Mouse (Mus musculus): ENCODE measurements around the gene Zbtb46. TPM values are rescaled to one million over a fixed set of nuclear protein-coding genes. Genes with fewer than 3 reads are reported as not detected.
A peak's percentile ranks its signal among the peaks of the same experiment; 100 is the strongest.

Zbtb46 gene
- polyA plus RNA-seq, 1 experiment from 2014 or later, result 22.2 TPM

DNA sequence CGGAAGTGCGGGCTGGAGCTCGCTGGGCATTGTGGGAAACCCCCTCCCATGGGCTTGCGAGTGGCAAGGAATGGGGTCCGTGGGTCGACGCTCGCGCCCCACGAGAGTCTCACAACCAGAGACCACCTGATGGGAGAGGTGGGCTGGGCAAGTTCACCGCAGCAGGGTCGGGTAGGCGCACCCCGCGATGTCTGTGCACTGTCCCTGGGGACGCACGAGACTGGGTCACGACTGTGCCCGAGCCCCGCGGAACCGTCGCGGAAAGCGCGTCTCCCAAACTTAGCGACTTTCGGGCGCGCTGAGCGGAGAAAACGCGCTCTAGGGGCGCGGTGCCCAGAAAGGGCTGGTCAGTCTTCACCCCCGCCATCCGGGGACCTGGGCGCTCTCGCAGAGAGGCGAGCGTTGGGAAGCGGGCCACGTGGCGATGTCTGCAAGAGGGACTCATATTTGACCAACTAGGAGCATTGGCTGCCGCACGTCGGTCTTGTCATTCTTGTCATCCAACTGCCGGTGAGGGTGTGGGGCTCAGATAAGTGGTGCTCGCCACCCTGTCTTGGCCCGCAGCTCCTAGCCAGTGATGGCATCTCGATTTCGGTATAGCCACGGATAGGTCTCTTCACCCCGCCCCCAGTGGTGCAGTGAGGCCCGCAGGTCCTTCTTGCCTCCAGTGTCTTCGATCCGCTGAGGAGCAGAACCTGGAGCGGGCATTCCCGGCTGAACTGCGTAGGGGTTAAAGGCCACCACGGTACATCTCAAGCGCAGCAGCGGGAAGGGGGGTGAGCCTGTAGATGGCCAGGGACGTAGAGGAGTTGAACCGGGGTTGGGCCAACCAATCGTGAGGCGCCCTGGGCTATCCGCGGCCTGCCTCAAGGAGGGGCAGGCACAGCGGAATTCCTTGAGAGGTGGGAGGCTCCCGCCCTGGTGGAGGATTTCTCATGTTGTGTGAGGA is 721 bp upstream of the Zbtb46 start:
- H3K4me3 ChIP-seq, result peak overlapping the region; percentile 94
- peak overlapping the region; percentile 94 for H3K27ac ChIP-seq
- DNase-seq (ENCODE audit: low spot score), result peak; percentile 76
- WGBS, result under 1% methylated on average over 71 of the region's 71 CpGs
- H3K4me1 ChIP-seq (replicated peaks), result peaks cover 48% of the 10 kb centered on the region
- H3K36me3 ChIP-seq, result no peaks in the 10 kb centered on the region
- H3K27me3 ChIP-seq (ENCODE audit: insufficient read depth, poor library complexity, severe bottlenecking), result peaks cover 10% of the 10 kb centered on the region
- no peaks in the 10 kb centered on the region for H3K9me3 ChIP-seq

DNA sequence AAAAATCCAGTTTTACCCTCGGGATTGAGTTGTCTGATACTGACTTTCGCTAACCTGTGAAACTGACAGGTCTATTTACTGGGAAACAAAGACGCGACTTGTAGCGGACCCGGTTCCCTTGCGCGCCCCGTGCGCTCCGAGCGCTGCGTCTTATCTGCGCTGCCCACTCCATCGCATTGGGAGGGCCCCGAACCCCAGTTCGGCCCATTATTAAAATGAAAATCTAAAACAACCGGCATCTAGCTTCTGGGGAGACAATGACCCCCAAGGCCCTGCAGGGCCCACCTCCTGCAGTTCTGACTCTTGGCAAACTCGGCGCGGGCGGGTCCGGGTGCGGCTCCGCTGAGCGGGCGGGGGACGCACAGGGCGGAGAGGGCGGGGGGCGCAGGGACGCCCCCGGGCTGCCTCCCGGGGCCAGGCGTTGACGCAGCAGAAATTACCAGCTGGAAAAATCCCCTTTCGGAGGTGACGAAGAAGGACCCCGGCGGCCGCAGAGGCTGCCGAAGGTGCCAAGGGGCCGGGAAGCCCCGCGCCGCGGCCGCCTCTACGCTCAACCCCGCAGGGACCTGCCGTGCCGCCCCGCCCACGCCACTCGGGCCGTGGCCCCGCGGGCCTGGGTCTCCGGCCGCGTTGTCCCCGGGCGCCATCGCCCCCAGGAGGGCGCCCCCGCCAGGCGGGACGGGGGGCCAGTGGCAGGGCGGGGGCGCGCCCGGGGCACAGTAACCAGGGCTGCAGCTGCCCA is 644 bp downstream of the Zbtb46 start:
- DNase-seq (ENCODE audit: low spot score), result peak; percentile 45
- Histone ChIP-seq H3K9me3 (no peaks in the 10 kb centered on the region), H3K36me3 (no peaks in the 10 kb centered on the region), H3K4me3 (peak overlapping the region; percentile 94), H3K27ac (peak overlapping the region; percentile 94), H3K27me3 (ENCODE audit: insufficient read depth, poor library complexity, severe bottlenecking) (peaks cover 10% of the 10 kb centered on the region), H3K4me1 (replicated peaks) (peaks cover 47% of the 10 kb centered on the region)
- under 1% methylated on average over 71 of the region's 72 CpGs for WGBS

DNA sequence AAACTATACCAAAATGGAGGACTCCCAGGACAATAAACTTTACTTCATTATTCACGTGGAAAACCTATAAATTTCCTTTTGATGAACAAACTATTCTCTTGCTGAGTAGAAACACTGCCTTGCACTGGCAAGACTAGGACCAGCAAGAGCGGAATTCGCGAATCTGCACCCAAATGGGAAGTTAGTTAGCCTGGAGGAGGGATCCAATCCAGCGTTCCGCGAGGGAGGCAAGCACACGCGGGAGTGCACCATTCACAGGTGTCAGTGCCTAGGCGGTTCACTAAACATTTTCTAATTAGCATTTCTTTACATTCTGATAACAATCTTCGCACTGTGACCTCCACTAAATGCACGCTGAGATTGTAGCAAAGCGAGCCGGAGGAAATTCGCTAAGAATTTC is 1.4 kb downstream of the Zbtb46 start:
- peak; percentile 12 for DNase-seq (ENCODE audit: low spot score)
- Histone ChIP-seq H3K27me3 (ENCODE audit: insufficient read depth, poor library complexity, severe bottlenecking) (peaks cover 7% of the 10 kb centered on the region), H3K4me1 (replicated peaks) (peaks cover 40% of the 10 kb centered on the region), H3K4me3 (peak overlapping the region; percentile 94), H3K27ac (peak overlapping the region; percentile 94; the same call in 1 of the 2 replicates), H3K9me3 (no peaks in the 10 kb centered on the region), H3K36me3 (peaks cover 3% of the 10 kb centered on the region; the same call in 1 of the 2 replicates)
- WGBS, result 4% methylated on average over 15 of the region's 15 CpGs

DNA sequence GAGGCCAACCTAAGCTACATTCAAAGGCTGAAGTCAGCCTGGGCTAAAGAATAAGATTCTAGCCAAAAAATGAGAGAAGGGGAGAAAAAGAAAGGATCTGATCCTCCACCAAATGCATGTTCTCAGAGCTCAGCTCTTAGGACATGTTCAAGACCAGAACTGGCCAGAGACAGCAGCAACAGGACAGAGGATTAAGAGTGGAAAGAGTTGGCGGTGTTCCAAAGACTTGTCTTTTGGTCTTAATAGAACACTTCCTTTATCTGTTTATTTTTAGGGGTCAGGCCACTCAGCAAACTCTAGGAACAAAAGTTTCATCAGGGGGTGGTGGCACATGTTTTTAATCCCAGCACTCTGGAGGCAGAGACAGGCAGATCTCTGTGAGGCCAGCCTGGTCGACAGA is 3.3 kb downstream of the Zbtb46 start:
- 79% methylated on average over 2 of the region's 2 CpGs for WGBS
- DNase-seq (ENCODE audit: low spot score), result no peak
- no peak overlapping the region for H3K27ac ChIP-seq

DNA sequence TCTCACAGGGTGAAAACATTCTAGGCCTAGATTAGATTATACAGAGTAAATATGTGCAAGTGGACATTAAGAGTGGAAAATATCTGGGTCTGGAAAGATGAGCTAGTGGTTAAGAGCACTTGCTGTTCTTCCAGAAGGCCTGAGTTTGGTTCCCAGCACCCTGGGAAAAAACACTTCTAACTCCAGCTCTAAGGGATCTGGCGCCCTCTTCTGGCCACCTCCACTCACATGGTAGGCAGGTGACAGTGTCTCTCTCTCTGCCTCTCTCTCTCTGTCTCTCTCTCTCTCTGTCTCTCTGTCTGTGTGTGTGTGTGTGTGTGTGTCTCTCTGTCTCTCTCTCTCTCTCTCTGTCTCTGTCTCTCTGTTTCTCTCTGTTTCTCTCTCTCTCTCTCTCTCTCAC is 6.0 kb downstream of the Zbtb46 start:
- no peak for DNase-seq (ENCODE audit: low spot score)
- 45% methylated on average over 1 of the region's 1 CpGs for WGBS
- Histone ChIP-seq H3K9me3 (no peaks in the 10 kb centered on the region), H3K36me3 (peaks cover 3% of the 10 kb centered on the region; the same call in 1 of the 2 replicates), H3K4me1 (replicated peaks) (peaks cover 13% of the 10 kb centered on the region; the same call in 1 of the 2 replicates), H3K27ac (no peak overlapping the region), H3K4me3 (no peak overlapping the region), H3K27me3 (ENCODE audit: insufficient read depth, poor library complexity, severe bottlenecking) (peaks cover 7% of the 10 kb centered on the region)

More for the DNA sequence above, 3.3 kb downstream of the Zbtb46 start:
- Histone ChIP-seq H3K4me1 (replicated peaks) (peaks cover 32% of the 10 kb centered on the region), H3K36me3 (peaks cover 3% of the 10 kb centered on the region; the same call in 1 of the 2 replicates), H3K4me3 (no peak overlapping the region), H3K9me3 (no peaks in the 10 kb centered on the region), H3K27me3 (ENCODE audit: insufficient read depth, poor library complexity, severe bottlenecking) (peaks cover 7% of the 10 kb centered on the region)

DNA sequence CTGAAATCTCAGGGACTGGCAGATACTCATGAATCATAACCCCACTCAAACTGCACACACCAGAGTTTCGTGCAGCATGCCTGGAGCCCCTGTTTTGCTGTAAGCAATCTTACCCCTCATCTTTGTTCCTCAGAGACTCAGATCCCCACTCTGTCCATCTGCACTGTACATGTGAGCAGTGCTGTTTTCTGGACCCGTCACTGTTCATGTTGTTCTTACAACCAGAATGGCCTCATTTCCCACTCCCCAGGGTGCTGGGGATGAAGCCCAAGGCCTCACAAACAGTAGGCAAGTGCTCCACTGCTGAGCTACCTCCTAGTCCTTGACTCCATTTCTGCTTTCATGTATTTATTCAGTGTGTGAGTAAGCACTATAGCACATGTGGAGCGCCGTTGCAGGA is 7.0 kb downstream of the Zbtb46 start:
- no peak overlapping the region for H3K27ac ChIP-seq
- H3K36me3 ChIP-seq, result peaks cover 3% of the 10 kb centered on the region; the same call in 1 of the 2 replicates
- 0 out of 2 replicates have a peak, but pooled peaks cover 5% of the 10 kb centered on the region for H3K4me1 ChIP-seq (replicated peaks)
- no peak for DNase-seq (ENCODE audit: low spot score)
- no peak overlapping the region for H3K4me3 ChIP-seq
- no peaks in the 10 kb centered on the region for H3K9me3 ChIP-seq
- 81% methylated on average over 4 of the region's 4 CpGs for WGBS
- H3K27me3 ChIP-seq (ENCODE audit: insufficient read depth, poor library complexity, severe bottlenecking), result peaks cover 3% of the 10 kb centered on the region

DNA sequence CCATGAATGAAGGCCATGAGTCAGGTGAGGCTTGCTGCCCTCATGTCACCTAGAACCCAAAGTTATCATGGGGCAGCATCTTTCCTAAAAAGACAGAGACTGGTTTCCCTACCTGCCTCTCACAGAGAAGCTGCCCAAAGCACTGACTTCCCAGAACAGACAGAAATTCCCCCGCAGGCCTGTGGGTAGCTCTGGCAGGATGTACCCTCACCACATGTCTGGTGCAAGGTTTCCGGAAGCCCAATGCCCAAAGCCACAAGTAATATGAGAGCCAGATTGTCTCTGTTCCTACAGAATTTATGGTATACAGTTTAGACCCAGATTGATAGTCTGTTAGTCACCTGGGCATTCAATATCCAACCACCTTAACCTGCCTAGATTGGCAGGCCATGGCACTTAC is 16.2 kb downstream of the Zbtb46 start:
- Histone ChIP-seq H3K9me3 (no peaks in the 10 kb centered on the region), H3K4me3 (no peak overlapping the region), H3K27ac (no peak overlapping the region), H3K4me1 (replicated peaks) (0 out of 2 replicates have a peak, but pooled peaks cover 3% of the 10 kb centered on the region), H3K36me3 (no peaks in the 10 kb centered on the region), H3K27me3 (ENCODE audit: insufficient read depth, poor library complexity, severe bottlenecking) (no peaks in the 10 kb centered on the region)
- DNase-seq (ENCODE audit: low spot score), result no peak
- 90% methylated on average over 2 of the region's 2 CpGs for WGBS

DNA sequence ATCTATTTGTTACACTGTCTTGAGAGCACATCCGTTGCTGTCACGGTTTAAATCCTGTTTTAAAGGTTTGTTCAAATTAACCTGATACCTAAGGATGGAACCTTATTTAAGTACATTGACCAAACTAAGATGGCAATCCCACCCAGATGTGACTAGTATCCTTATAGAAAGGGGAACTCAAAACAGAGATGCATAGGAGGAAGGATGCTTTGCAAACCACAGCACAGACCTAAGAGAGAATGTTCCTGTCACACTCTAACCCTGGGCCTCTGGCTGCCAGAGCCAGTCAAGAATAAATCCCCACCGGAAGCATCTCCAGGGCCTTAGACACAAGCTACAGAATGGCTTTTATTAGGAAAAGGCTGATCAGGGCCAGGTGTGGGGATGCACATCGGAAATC is 21.1 kb downstream of the Zbtb46 start:
- Histone ChIP-seq H3K4me1 (replicated peaks) (0 out of 2 replicates have a peak, but pooled peaks cover 12% of the 10 kb centered on the region), H3K27ac (no peak overlapping the region), H3K36me3 (no peaks in the 10 kb centered on the region), H3K4me3 (no peak overlapping the region), H3K27me3 (ENCODE audit: insufficient read depth, poor library complexity, severe bottlenecking) (no peaks in the 10 kb centered on the region), H3K9me3 (no peaks in the 10 kb centered on the region)
- no peak for DNase-seq (ENCODE audit: low spot score)
- 89% methylated on average over 4 of the region's 4 CpGs for WGBS

DNA sequence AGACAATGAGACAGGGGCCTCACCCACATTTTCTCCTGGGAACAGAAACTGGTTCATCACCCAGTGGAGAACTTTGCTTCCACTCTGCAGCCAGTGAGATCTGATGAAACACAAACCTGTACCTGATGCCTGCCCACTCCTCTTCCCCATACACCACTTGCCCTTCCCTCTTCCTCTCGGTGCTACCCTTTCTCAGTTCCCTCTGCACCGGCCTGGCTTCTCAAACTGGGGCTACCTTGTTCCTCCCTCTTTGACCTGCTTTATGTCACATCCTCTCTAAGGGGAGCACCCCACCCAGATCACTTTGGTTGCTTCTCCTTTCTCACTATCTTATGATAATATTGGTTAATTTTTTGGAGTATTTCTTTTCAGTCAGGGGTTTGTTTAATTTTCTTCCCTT is 23.0 kb downstream of the Zbtb46 start:
- 92% methylated on average over 2 of the region's 2 CpGs for WGBS
- 0 out of 2 replicates have a peak, but pooled peaks cover 10% of the 10 kb centered on the region for H3K4me1 ChIP-seq (replicated peaks)
- H3K36me3 ChIP-seq, result no peaks in the 10 kb centered on the region
- no peaks in the 10 kb centered on the region for H3K27me3 ChIP-seq (ENCODE audit: insufficient read depth, poor library complexity, severe bottlenecking)
- no peak for DNase-seq (ENCODE audit: low spot score)
- H3K27ac ChIP-seq, result no peak overlapping the region
- no peaks in the 10 kb centered on the region for H3K9me3 ChIP-seq
- no peak overlapping the region for H3K4me3 ChIP-seq

DNA sequence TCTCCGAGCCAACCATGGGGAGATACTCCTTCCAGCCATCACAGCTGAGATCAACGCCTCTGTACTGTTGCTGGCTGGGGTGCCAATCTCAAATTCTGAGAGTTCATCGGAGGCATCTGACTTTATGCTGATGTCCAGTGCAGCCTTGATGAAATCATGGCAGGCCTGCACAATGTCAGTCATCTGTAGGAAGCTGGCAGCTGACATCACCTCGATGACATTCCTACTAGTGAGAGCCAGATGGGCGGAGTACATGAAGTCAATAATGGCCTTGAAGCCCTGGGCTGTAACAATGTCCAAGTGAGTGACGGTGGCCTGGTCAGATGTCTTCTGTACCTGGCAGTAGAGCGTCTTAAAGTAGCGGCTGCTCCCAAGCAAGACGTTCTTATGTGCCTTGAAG is 35.4 kb downstream of the Zbtb46 start:
- H3K27ac ChIP-seq, result no peak overlapping the region
- DNase-seq (ENCODE audit: low spot score), result no peak
- no peaks in the 10 kb centered on the region for H3K27me3 ChIP-seq (ENCODE audit: insufficient read depth, poor library complexity, severe bottlenecking)
- WGBS, result 93% methylated on average over 9 of the region's 9 CpGs
- H3K36me3 ChIP-seq, result peaks cover 32% of the 10 kb centered on the region
- no peaks in the 10 kb centered on the region for H3K9me3 ChIP-seq
- H3K4me3 ChIP-seq, result no peak overlapping the region
- H3K4me1 ChIP-seq (replicated peaks), result 0 out of 2 replicates have a peak, but pooled peaks cover 3% of the 10 kb centered on the region

DNA sequence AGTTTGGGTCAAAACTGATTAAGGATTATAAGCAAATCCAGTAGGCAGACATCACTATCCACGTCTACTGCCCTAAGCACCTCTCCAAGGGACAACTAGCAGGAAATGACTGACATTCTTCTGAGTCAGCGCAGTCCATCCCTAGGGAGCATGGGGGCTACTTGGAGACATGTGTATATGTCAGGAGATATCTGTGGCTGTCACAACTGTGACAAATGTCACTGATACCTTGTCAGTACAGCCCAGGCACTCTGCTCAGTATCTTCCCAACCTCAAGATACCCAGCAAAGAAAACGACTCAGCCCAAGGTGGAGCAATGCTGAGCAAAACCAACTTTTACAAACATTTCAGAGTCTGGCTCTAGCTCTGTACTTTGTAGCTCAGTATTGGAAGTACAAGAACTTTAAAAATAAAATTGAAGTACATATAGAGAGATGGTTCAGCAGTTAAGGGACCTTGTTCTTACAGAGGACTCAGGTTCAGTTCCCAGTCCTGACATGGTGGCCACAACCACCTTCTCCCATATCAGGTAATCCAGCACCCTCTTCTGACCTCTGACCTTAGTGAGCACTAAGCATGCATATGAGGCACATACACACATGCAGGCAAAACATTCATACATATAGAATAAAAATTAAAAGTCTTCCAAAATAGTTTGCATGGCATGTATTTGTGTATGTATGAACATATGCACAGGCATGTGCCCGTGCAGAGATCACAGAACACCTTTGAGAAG is 38.2 kb downstream of the Zbtb46 start:
- Histone ChIP-seq H3K27me3 (ENCODE audit: insufficient read depth, poor library complexity, severe bottlenecking) (no peaks in the 10 kb centered on the region), H3K4me3 (no peak overlapping the region), H3K36me3 (peaks cover 32% of the 10 kb centered on the region), H3K9me3 (no peaks in the 10 kb centered on the region), H3K4me1 (replicated peaks) (0 out of 2 replicates have a peak, but pooled peaks cover 4% of the 10 kb centered on the region), H3K27ac (no peak overlapping the region)
- no peak for DNase-seq (ENCODE audit: low spot score)
- WGBS, result 77% methylated on average over 4 of the region's 4 CpGs

DNA sequence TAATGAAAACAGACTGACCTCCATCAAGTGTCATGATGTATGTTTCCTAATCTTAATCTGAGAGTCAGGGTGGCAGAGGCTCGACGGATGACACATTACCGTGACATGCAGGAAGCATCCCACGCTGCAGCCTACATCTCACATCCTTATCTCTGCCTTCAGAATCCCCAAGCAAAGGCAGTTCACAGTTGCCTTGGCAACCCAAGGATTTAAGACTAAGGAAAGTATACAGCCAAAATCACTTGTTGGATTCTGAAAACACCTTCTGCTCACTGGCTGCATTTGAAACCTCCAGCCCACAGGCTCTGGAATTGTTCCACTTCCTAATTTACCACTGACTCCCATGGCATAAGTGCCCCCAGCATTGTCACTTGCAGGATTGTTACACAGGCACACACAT is 38.8 kb downstream of the Zbtb46 start:
- 0 out of 2 replicates have a peak, but pooled peaks cover 4% of the 10 kb centered on the region for H3K4me1 ChIP-seq (replicated peaks)
- no peak for DNase-seq (ENCODE audit: low spot score)
- H3K27ac ChIP-seq, result no peak overlapping the region
- H3K36me3 ChIP-seq, result peaks cover 32% of the 10 kb centered on the region
- H3K4me3 ChIP-seq, result no peak overlapping the region
- H3K27me3 ChIP-seq (ENCODE audit: insufficient read depth, poor library complexity, severe bottlenecking), result no peaks in the 10 kb centered on the region
- H3K9me3 ChIP-seq, result no peaks in the 10 kb centered on the region
- 91% methylated on average over 4 of the region's 4 CpGs for WGBS

Measured in hindbrain, embryonic 10.5 days (tissue).